Mouse (Mus musculus): ENCODE measurements at regions not wholly inside any gene's neighbourhood (a gene's known extent, or its start where the extent isn't known, plus 50 kb on each side); places are given as distances from the start of the nearest gene placed in this dataset.

- DNase-seq: no peak
These were observed 480.0 kb downstream of the Nuf2 start for GRCm38 (mm10) chr1:169051085-169051862.

- DNase-seq: no peak
These were observed 481.4 kb downstream of the Nuf2 start for GRCm38 (mm10) chr1:169049846-169050245.

- peak; percentile 13 for DNase-seq
These were observed 484.3 kb downstream of the Nuf2 start for GRCm38 (mm10) chr1:169046791-169047525.

GRCm38 (mm10) chr1:169033517-169033916, 497.7 kb downstream of the Nuf2 start:
- DNase-seq: no peak

GRCm38 (mm10) chr1:169031849-169032542, 499.3 kb downstream of the Nuf2 start:
- DNase-seq: no peak

GRCm38 (mm10) chr1:169027706-169028105, 503.6 kb downstream of the Nuf2 start:
- no peak for DNase-seq

GRCm38 (mm10) chr1:169027241-169027640, 504.0 kb downstream of the Nuf2 start:
- no peak for DNase-seq

- DNase-seq: no peak
These were observed 506.7 kb downstream of the Nuf2 start for GRCm38 (mm10) chr1:169024531-169024930.

GRCm38 (mm10) chr1:168991506-168992244, 539.6 kb downstream of the Nuf2 start:
- no peak for DNase-seq

GRCm38 (mm10) chr1:168975037-168975698, 543.1 kb upstream of the Pbx1 start:
- no peak for DNase-seq

GRCm38 (mm10) chr1:168969402-168969801, 537.3 kb upstream of the Pbx1 start:
- no peak for DNase-seq

GRCm38 (mm10) chr1:168967334-168967733, 535.3 kb upstream of the Pbx1 start:
- no peak for DNase-seq

- no peak for DNase-seq
These were observed 532.4 kb upstream of the Pbx1 start for GRCm38 (mm10) chr1:168964467-168964904.

- DNase-seq: no peak
These were observed 518.9 kb upstream of the Pbx1 start for GRCm38 (mm10) chr1:168950947-168951346.

- no peak for DNase-seq
These were observed 492.2 kb upstream of the Pbx1 start for GRCm38 (mm10) chr1:168924100-168924815.

GRCm38 (mm10) chr1:168918331-168919076, 486.4 kb upstream of the Pbx1 start:
- no peak for DNase-seq

GRCm38 (mm10) chr1:168908684-168909175, 476.7 kb upstream of the Pbx1 start:
- DNase-seq: no peak

- DNase-seq: no peak
These were observed 476.1 kb upstream of the Pbx1 start for GRCm38 (mm10) chr1:168908192-168908591.

- DNase-seq: no peak
These were observed 466.4 kb upstream of the Pbx1 start for GRCm38 (mm10) chr1:168898483-168898882.

GRCm38 (mm10) chr1:168861577-168861976, 429.5 kb upstream of the Pbx1 start:
- DNase-seq: no peak
